Mouse (Mus musculus) liver, embryonic 14.5 days (tissue): ENCODE results near the gene Tcta.

Source experiments
- CTCF ChIP-seq: IDR thresholded peaks from 2 replicates; pipeline ENCODE4 v1.5.1; 2016; ENCODE audit warnings: antibody characterized with exemption, low read depth, control low read depth
- EP300 ChIP-seq: IDR thresholded peaks from 2 replicates; pipeline ENCODE4 v1.6.1; 2016; ENCODE audit warnings: antibody characterized with exemption, low read depth

GRCm38 (mm10) chr9:108263131-108263681, 42.8 kb downstream of the Tcta start:
- no peak for TF ChIP-seq CTCF
- no peak for TF ChIP-seq EP300
